Mouse (Mus musculus) urinary bladder, adult 2 months (tissue): ENCODE data around the gene Agtr1a. TPM values are rescaled to one million over a fixed set of nuclear protein-coding genes. Genes with fewer than 3 reads are reported as not detected.

Source experiments
- DNase-seq: peaks from one replicate; pipeline ENCODE4 v3.0.0; 2022; ENCODE audit warnings: low spot score
- polyA plus RNA-seq: library from polyadenylated mRNA; depleted of rRNA; stranded (reverse); fragments of >200 nt; gene quantifications from 2 replicates; pipeline ENCODE4 v1.2.3, GENCODE M21; 2012; rRNA removed

The Agtr1a gene
- polyA plus RNA-seq: 7.1 and 7.7 TPM in 2 replicates

- peak; percentile 37 for DNase-seq
Measured at GRCm38 (mm10) chr13:30336148-30336801, at the start of gene Agtr1a. TSS of gene Agtr1a (plus strand) at chr13:30336441.

- DNase-seq: no peak
Measured at GRCm38 (mm10) chr13:30310221-30310620, 26.0 kb upstream of the Agtr1a start.

- no peak for DNase-seq
Measured at GRCm38 (mm10) chr13:30324669-30325346, 11.4 kb upstream of the Agtr1a start.

- no peak for DNase-seq
Measured at GRCm38 (mm10) chr13:30331061-30331460, 5.2 kb upstream of the Agtr1a start.

- DNase-seq: no peak
Measured at GRCm38 (mm10) chr13:30331851-30332250, 4.4 kb upstream of the Agtr1a start.

DNA sequence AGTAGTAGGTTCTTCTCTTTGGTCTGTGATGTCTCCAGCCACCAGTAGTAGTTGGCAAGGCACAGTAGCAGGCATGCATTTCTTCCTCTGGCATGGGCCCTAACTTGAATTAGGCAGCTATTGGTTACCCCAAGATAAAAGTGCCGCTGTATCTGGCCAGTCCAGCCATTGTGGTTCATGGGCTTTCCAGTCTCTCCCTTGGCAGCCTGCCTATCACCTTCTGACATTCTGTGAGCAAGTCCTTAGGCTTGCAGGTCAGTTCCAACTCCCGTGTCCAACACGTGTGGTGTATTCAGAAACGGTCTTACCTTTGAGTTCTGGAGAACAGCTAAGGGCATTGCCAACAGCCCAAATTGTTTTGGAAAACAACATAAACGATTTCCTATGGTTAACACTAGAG, 3.7 kb upstream of the Agtr1a start:
- no peak for DNase-seq

- DNase-seq: no peak
Measured at GRCm38 (mm10) chr13:30334667-30335066, 1.6 kb upstream of the Agtr1a start.

GRCm38 (mm10) chr13:30336913-30337312, 672 bp downstream of the Agtr1a start:
- DNase-seq: no peak

GRCm38 (mm10) chr13:30337646-30338045, 1.4 kb downstream of the Agtr1a start:
- DNase-seq: no peak

DNA sequence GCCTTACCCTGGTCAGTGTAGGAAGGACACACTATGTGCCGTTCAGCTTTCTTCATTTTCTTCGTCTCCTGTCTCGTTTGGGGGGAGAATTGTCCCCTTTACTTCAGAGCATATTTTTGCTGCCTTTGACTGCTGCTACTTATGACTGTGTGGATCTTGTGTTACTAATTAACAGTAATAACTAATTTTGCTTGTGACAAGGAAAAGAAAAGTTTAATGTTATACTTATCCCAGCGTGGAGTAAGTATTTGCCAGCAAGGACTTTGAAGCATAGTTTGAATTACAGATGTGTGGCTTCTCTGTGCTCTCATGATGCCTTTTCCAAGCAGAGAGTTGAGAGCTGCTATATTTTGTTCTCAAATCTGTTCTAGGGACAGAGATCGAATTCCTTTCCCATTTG, 2.3 kb downstream of the Agtr1a start:
- DNase-seq: no peak

GRCm38 (mm10) chr13:30339927-30340326, 3.7 kb downstream of the Agtr1a start:
- DNase-seq: no peak

- DNase-seq: no peak
Measured at GRCm38 (mm10) chr13:30341987-30342898, 6.0 kb downstream of the Agtr1a start.

GRCm38 (mm10) chr13:30345427-30345913, 9.2 kb downstream of the Agtr1a start:
- no peak for DNase-seq

DNA sequence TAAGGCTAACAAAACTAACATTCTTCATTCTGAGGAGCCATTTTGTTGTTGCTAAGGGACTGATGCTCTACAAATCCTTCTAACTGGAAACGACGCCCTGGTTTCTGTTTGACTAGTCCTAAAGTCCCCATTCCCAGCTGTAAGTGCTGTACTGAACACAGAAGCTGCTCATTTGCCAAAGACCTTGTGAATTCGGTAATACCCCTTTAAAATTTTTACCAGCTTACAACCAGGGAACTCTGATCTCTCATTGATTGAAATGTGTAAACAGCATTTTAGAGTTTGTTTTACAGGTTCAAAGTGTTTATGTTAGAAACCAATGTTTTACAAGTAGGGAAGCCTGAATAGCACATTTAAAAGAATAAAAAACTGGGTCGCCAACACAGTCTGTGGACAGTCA, 10.6 kb downstream of the Agtr1a start:
- DNase-seq: no peak

DNA sequence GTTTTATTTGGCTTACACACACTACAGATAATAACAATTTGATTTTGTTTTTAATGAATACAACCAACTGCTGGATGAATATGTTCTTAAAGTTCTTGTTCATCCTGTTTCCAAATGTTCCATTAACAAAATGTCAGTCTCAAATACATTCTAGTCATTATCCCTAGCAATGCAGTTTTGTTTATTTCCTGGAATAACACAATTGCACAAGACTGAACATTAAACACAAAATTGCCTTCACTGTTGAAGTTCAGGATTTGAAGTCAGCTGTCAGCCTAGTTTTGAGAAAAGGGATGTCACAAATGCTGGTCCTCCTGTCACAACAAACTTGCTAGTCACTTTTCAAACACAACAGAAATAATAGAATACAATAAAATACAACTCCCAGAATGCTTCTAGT, 12.1 kb downstream of the Agtr1a start:
- no peak for DNase-seq

DNA sequence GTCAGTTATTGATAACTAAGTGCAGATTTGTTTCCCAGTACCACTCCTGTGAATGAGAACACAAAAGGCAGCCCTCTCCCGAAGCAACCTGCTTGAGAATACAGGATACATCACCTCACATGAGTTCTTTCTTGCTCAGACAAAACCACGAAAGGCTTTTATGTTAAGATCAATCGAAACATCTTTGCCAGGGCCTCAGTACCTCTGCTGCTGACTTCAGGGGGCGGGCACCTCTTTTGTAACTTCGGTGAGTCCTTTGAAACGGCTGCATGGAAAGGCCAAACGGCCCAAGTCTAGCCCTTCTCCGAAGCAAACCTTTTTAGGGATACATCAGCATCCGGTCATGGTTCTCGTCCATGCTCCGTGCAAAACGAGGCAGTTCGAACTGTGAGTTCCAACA, 15.7 kb downstream of the Agtr1a start:
- no peak for DNase-seq

DNA sequence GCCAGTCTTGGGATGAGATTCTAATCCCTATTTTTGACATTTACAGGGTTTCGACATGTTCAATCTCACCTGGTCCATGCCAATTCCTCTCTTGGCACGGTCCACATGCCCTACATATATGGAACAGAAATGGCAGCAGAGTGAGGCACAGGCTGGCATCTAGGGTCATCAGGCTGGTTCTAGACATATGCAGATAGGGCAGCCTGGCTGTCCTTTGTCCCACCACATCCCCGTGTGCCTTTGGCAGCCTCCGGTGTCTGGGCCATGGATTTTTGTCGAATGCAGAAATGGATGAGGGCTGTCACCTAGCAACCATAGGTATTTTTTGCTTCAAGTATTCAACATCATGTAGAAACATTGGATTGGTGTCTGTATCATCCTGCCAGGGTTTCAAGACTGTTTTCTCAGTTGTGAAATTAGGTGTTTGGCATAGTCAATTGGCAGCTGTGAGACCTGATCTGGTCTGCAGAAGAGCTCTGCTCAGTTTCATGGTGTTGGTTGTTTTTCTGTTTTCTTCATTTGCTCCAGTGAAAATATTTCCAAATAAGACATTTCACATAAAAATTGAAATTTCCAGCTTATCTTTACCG, 18.8 kb downstream of the Agtr1a start:
- no peak for DNase-seq

GRCm38 (mm10) chr13:30355979-30356378, 19.7 kb downstream of the Agtr1a start:
- DNase-seq: no peak

DNA sequence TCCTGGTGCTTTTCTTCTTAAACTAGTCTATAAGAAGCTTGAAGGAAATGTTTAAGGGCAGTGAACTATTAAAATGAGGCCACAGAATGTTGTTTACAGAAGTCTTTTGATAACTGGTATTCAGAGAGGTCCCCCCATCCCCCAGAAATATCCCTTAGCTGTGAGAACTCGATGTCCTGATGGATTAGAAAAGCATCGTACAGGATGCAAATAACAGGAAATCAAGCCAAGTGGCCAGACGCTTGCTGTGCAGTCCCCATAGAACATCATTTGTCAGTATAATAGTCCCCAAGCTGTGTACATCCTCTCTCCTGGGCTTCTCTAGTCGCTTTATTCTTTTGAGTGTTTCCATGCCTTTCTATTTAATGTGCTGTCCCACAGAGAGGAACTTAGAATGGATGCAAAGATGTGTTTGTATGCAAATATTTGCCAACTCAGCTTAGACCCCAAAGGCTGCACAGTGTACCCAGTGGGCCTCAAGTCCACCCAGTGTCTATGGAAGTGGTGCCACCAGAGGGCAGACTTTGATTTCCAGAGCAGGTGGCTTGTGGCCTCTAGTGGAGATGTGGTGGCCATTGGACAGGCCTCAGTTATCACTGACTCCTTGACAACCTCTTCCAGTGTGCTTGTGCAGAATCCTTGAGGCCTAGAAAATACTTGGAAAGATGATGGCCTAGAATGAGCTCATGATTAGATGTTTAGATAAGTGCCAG, 22.4 kb downstream of the Agtr1a start:
- DNase-seq: no peak

DNA sequence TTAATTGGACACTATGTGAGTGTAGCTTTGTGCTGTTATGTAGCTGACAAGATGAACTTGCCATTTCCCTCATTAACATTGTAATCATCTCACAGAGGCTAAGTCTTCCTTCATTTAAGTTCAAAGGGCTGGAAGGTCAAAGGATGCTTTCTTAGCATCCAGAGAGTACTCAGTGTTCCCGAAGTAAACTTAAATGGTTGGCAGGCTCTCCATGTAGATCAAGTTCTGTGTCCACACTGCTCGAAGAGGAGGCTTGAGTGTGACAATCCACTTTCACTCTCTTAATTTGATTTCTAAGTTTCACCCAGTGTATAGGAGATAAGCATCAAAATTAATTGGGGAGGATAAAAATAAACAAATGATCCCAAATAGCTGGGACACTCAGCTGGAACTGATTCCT, 23.6 kb downstream of the Agtr1a start:
- DNase-seq: no peak

- DNase-seq: no peak
Measured at GRCm38 (mm10) chr13:30361002-30361401, 24.8 kb downstream of the Agtr1a start.
